Mouse (Mus musculus) heart, embryonic 13.5 days (tissue): ENCODE data around the gene Slc8a2. TPM values are rescaled to one million over a fixed set of nuclear protein-coding genes. Genes with fewer than 3 reads are reported as not detected.

ENCODE experiments used
- ATAC-seq: fragments of 200-750 bp; cut with Nextera tagmentation; 2 replicates; pipeline ENCODE4 v1.8.0; 2017; ENCODE audit warnings: moderate TSS enrichment; ENCODE audit not compliant: insufficient number of reproducible peaks, low FRiP score, low TSS enrichment; ENCODE audit errors: extremely low read depth
- H3K27ac ChIP-seq: fragments of 300-500 bp; sonication (generic); replicated peaks from 2 replicates; pipeline ENCODE4 v1.5.1; 2015; ENCODE audit warnings: moderate library complexity, mild to moderate bottlenecking, inconsistent platforms
- H3K27me3 ChIP-seq: fragments of 300-500 bp; sonication (generic); replicated peaks from 2 replicates; pipeline ENCODE4 v1.6.1; 2015; ENCODE audit warnings: mild to moderate bottlenecking, inconsistent platforms
- H3K36me3 ChIP-seq: fragments of 300-500 bp; sonication (generic); 2 replicates; pipeline ENCODE4 v1.6.1; 2015; ENCODE audit warnings: mild to moderate bottlenecking, inconsistent platforms
- H3K4me1 ChIP-seq: fragments of 300-500 bp; sonication (generic); 2 replicates; pipeline ENCODE4 v1.6.1; 2015; ENCODE audit warnings: inconsistent platforms
- H3K4me2 ChIP-seq: fragments of 300-500 bp; sonication (generic); 2 replicates; pipeline ENCODE4 v1.6.1; 2015; ENCODE audit warnings: inconsistent platforms, mild to moderate bottlenecking, moderate library complexity
- H3K4me3 ChIP-seq: fragments of 300-500 bp; sonication (generic); 2 replicates; pipeline ENCODE4 v1.5.1; 2015; ENCODE audit warnings: moderate library complexity, mild to moderate bottlenecking, inconsistent platforms
- H3K9ac ChIP-seq: fragments of 300-500 bp; sonication (generic); 2 replicates; pipeline ENCODE4 v1.6.1; 2015; ENCODE audit warnings: inconsistent platforms, mild to moderate bottlenecking, moderate library complexity
- H3K9me3 ChIP-seq: fragments of 300-500 bp; sonication (generic); 2 replicates; pipeline ENCODE4 v1.6.1; 2016; ENCODE audit warnings: inconsistent platforms
- WGBS: fragments of 180-500 bp; shearing (Covaris S2); methylation state at CpG from one replicate; pipeline ENCODE4 v1.1.7; 2015; ENCODE audit warnings: mixed read lengths; 5-methylcytosine and 5-hydroxymethylcytosine counted together
- polyA plus RNA-seq: library from polyadenylated mRNA; unstranded; fragments of >200 nt; fragmentation: Nextera tagmentation; extraction: Ambion mirVana; gene quantifications from 2 replicates; pipeline ENCODE4 v1.2.1, GENCODE M21; 2015

Slc8a2 gene
- polyA plus RNA-seq, 1 experiment from 2014 or later: 0.20 TPM

DNA sequence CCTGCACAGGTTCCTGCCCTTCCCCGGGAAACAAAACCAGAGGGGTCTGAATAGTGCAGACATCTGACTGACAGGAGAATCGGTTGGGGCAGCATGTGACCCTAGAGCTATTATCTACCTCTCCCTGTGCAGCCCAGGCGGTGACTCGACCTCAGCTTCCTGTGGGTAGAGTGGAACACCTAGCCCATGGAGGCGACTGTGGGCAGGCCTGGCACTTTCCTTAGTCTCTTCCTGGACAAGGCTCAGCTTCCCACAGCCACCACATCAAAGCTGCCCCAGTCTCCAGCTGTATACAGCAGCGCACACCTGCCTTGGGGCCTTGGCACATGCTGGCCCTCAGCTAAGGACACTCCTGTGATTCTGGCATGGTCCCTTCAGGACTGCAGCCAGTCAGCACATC is 71.5 kb downstream of the Slc8a2 start:
- no peak overlapping the region for H3K4me3 ChIP-seq
- no peaks in the 10 kb centered on the region for H3K4me1 ChIP-seq
- H3K27ac ChIP-seq: no peak overlapping the region
- no peak overlapping the region for H3K4me2 ChIP-seq
- no peak for ATAC-seq
- peaks cover 99% of the 10 kb centered on the region for H3K36me3 ChIP-seq
- no peaks in the 10 kb centered on the region for H3K27me3 ChIP-seq
- 85% methylated on average over 6 of the region's 6 CpGs for WGBS
- no peaks in the 10 kb centered on the region for H3K9me3 ChIP-seq
- no peak overlapping the region for H3K9ac ChIP-seq

DNA sequence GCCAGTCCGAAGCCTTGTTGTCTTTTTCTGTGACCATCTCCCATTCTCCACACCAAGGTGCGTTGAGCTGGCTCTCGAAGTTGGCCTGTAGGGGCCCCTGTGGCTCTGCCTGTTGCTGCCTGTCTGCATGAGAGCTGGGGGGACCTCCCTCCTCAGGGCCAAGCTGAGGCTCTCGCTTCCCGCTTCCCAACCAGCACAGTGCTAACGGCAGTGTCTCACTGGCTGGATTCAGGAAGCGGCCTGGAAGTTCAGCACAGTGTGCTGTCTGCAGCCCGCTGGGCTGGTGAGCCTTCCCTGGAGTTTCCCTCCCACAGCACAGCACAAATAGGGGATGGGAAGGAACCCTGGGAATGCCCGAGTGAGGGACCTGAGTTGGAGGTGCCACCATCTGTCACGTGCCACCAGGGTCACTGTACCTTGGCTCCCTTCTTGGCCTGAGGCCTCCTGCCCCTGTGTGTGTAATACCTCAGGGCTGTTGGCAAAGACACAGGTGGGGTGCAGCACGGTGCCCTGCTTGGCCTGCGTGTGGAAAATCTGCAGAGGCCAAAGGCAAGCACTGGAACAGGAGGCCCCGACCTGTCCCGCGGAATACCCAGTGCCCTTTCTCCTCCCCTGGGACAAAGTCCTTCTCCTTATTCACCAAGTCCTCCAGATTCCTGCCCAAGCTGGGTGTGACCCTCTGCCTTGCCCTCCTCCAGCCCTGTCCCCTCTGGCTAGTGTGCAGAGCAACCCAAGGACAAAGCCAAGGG is 73.3 kb downstream of the Slc8a2 start:
- WGBS: 74% methylated on average over 15 of the region's 15 CpGs
- no peaks in the 10 kb centered on the region for H3K27me3 ChIP-seq
- peaks cover 95% of the 10 kb centered on the region for H3K36me3 ChIP-seq

DNA sequence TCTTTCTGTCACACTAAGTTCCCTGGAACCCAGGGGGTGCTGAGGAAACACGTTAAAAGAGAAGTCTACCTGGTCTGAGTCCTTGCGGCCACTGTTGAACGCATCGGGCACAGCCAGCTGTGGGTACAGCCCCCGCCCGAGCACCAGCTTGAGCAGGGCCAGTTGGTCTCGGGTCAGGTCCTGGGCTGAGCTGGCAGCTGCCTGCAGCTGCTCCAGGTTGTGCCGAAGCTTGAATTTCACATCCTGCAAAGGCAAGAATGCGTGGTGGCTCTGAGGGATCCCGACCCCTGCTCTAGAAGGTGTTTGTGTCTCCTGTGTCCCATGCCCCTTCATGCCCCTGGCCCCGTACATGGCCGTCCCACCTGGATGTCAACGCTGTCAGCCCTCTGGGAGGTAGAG is 73.9 kb downstream of the Slc8a2 start:
- Histone ChIP-seq H3K9ac (no peak overlapping the region), H3K4me2 (no peak overlapping the region), H3K4me3 (no peak overlapping the region), H3K27me3 (no peaks in the 10 kb centered on the region), H3K4me1 (no peaks in the 10 kb centered on the region), H3K9me3 (no peaks in the 10 kb centered on the region), H3K36me3 (peaks cover 92% of the 10 kb centered on the region), H3K27ac (no peak overlapping the region)
- WGBS: 88% methylated on average over 13 of the region's 13 CpGs
- no peak for ATAC-seq

More for the DNA sequence above, 73.3 kb downstream of the Slc8a2 start:
- Histone ChIP-seq H3K27ac (no peak overlapping the region), H3K4me2 (no peak overlapping the region), H3K4me3 (no peak overlapping the region), H3K4me1 (no peaks in the 10 kb centered on the region), H3K9me3 (no peaks in the 10 kb centered on the region), H3K9ac (no peak overlapping the region)
- no peak for ATAC-seq

DNA sequence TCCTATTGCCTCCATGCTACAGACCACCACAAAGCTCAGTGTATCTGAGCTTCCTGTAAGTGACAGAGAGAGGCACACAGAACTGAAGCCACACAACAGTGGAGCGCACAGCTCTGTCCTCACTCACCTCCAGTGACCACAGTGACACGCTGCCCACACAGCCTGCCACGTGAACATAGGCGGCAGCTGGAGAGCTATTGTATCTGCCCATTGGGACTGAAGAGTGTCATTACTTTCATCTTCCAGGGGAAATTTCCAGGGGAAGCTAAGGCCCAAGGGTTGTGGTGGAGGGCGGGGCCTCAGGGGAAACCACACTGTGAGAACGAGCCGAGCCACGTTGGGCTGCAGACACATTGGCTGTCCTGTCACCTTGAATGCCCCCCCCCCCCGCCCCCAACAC is 75.2 kb downstream of the Slc8a2 start:
- Histone ChIP-seq H3K4me2 (no peak overlapping the region), H3K9ac (no peak overlapping the region), H3K4me3 (no peak overlapping the region), H3K27me3 (no peaks in the 10 kb centered on the region), H3K27ac (no peak overlapping the region), H3K4me1 (no peaks in the 10 kb centered on the region), H3K36me3 (peaks cover 92% of the 10 kb centered on the region), H3K9me3 (no peaks in the 10 kb centered on the region)
- ATAC-seq: no peak
- 72% methylated on average over 9 of the region's 9 CpGs for WGBS

DNA sequence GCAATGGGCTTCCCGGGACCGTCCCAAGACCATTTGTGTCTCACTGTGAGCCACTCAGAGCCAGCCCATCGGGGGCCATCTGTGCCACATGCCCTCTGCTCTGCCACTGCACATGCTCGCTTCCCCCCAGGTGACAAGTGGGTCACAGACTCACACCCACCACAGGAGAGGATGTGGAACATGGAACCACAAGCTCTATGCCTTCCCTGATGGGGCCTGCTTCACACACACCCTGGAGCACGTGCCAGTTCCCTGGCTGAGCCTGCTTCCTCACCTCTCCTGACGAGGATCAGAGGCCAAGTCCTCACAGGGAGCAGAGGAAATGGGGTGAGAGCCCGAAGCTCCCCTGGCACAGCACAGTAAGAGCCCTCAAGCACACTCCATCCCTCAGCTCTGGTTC is 77.5 kb downstream of the Slc8a2 start:
- Histone ChIP-seq H3K4me1 (no peaks in the 10 kb centered on the region), H3K27me3 (no peaks in the 10 kb centered on the region), H3K4me2 (no peak overlapping the region), H3K36me3 (peaks cover 92% of the 10 kb centered on the region), H3K4me3 (no peak overlapping the region), H3K27ac (no peak overlapping the region), H3K9ac (no peak overlapping the region), H3K9me3 (no peaks in the 10 kb centered on the region)
- ATAC-seq: no peak
- 77% methylated on average over 7 of the region's 7 CpGs for WGBS

DNA sequence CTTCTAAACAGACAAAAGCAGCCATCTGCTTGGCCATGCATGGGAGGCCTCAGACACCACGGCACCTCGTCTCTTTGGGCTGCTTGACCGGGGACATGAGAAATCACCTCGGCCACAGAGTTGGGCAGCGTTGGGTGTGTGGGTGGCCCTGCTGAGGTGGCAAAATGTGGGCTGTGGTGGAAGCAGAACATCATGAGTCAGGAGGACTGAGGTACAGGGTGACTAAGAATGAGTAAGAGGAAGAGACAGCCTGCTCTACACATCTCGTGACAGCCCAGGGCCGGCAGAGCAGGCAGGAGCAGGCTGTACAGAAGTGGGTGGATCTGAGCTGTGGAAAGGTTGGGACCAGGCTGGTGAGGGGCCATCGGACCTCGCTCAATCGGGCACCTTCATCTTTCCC is 77.9 kb downstream of the Slc8a2 start:
- Histone ChIP-seq H3K36me3 (peaks cover 91% of the 10 kb centered on the region), H3K27ac (no peak overlapping the region)
- ATAC-seq: no peak

DNA sequence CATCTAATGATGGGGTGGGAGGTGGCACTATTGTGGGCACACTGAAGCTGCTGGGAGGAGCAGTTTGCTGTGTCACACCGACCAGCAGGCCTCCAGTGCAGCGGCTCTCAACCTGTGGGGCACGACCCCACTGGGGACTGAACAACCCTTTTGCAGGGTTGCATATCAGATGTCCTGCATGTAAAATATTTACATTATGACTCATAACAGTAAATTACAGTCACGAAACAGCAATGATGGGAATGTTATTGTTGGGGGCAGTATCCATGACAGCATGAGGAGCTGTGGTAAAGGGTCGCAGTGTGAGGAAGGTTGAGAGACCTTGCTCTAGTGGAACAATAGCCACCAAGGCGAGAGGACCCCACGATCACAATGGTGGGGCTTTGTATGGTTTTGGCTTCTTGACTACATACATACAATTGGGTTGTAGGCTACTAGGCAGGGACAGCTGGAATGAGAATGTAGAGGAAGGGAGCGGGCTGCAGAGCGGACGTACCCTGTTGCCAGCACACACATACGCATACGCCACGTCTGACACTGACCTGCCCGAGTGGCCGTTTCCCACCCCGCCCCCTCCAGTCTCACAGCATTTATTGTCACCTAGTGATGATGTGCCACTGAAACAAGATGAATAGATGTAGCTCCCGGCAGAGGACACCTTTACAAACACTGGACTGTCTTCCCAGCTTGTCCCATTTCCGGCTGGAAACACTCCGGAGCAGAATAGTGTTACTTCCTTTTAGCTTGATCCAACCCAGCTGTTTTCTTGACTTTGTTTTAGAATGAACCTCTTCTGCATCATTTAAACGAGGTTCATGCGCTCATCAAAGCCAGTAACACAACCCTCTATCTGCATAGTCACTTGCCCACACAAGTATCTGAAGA is 79.4 kb downstream of the Slc8a2 start:
- Histone ChIP-seq H3K36me3 (peaks cover 91% of the 10 kb centered on the region), H3K9me3 (no peaks in the 10 kb centered on the region), H3K4me3 (no peak overlapping the region), H3K9ac (no peak overlapping the region), H3K4me1 (no peaks in the 10 kb centered on the region), H3K27ac (no peak overlapping the region), H3K4me2 (no peak overlapping the region), H3K27me3 (no peaks in the 10 kb centered on the region)
- no peak for ATAC-seq
- WGBS: 79% methylated on average over 21 of the region's 21 CpGs

More for the DNA sequence above, 77.9 kb downstream of the Slc8a2 start:
- Histone ChIP-seq H3K4me3 (no peak overlapping the region), H3K9me3 (no peaks in the 10 kb centered on the region), H3K27me3 (no peaks in the 10 kb centered on the region), H3K9ac (no peak overlapping the region), H3K4me2 (no peak overlapping the region), H3K4me1 (no peaks in the 10 kb centered on the region)
- whole genome bisulfite sequencing: 86% methylated on average over 10 of the region's 10 CpGs

Other genes starting within 250 kb of the Slc8a2 start
- gene Crx, start 249.9 kb upstream of the Slc8a2 start, polyA plus RNA-seq: not detected in 2 replicates
- not detected in 2 replicates for gene Crxos, start 247.2 kb upstream of the Slc8a2 start, polyA plus RNA-seq
- 667 and 720 TPM in 2 replicates for gene Selenow, start 207.4 kb upstream of the Slc8a2 start, polyA plus RNA-seq
- gene Nop53, start 183.8 kb upstream of the Slc8a2 start, polyA plus RNA-seq: 107 and 116 TPM in 2 replicates
- 37.4 and 40.2 TPM in 2 replicates for gene Ehd2, start 162.3 kb upstream of the Slc8a2 start, polyA plus RNA-seq
- 4.6 and 5.0 TPM in 2 replicates for gene Bicra, start 81.9 kb upstream of the Slc8a2 start, polyA plus RNA-seq
- gene Zfp541, start 68.0 kb upstream of the Slc8a2 start, polyA plus RNA-seq: 0.05 TPM in 1 of 2 replicates, not detected in the other
- gene Napa, start 31.4 kb upstream of the Slc8a2 start, polyA plus RNA-seq: 150 and 157 TPM in 2 replicates
- 31.8 and 35.0 TPM in 2 replicates for gene Kptn, start 9.9 kb upstream of the Slc8a2 start, polyA plus RNA-seq
- gene Meis3, start 45.3 kb downstream of the Slc8a2 start, polyA plus RNA-seq: 17.1 and 19.4 TPM in 2 replicates
- 10.5 and 11.0 TPM in 2 replicates for gene Dhx34, start 92.2 kb downstream of the Slc8a2 start, polyA plus RNA-seq
- gene C5ar2, start 114.3 kb downstream of the Slc8a2 start, polyA plus RNA-seq: 0.76 and 0.78 TPM in 2 replicates
- gene C5ar1, start 129.7 kb downstream of the Slc8a2 start, polyA plus RNA-seq: 1.5 and 2.2 TPM in 2 replicates
- 10.7 TPM in 2 replicates for gene Inafm1, start 143.8 kb downstream of the Slc8a2 start, polyA plus RNA-seq
- 14.3 and 16.5 TPM in 2 replicates for gene Ccdc9, start 157.0 kb downstream of the Slc8a2 start, polyA plus RNA-seq
- gene Bbc3, start 178.6 kb downstream of the Slc8a2 start, polyA plus RNA-seq: 8.2 and 8.8 TPM in 2 replicates